In the genomic region with DNA sequence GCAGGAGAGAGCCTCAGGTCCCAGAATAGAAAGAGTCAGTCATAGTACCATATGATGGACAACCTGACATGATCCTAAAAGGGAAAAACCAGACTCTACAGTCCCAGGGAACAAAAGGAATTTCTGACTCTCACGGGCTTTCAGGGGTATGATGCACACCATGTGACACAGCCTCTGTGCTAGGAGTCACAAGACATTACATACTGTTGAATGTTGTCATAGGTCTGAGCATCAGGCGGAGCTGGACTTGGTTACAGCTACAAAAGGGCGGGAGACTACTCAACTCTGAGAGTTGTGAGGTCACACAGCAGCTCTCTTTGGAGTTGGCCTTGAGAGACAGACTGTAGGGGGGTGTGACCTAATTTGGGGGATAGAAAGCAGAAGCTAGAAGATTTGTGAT, we compare ENCODE assay signal across 18 mouse cellular contexts. TPM values are rescaled to one million over a fixed set of nuclear protein-coding genes. Genes with fewer than 3 reads are reported as not detected.
A peak's percentile ranks its signal among the peaks of the same experiment; 100 is the strongest.
DNase-seq lines count a peak whose midpoint lies in the region; ATAC-seq and TF ChIP-seq lines count a peak whose summit lies in the region.
"Had no signal": no experiment of that assay in that cellular context is flagged by ENCODE, and none has a peak within 500 bp of the region (broad histone marks: within the 10 kb centered on the region; RNA-seq: fewer than 3 reads in every experiment).

No protein-coding gene starts in this region.

- TF ChIP-seq CTCF in Patski (IDR thresholded peaks at IDR 0.05), result no peak
- TF ChIP-seq CTCF in stomach, postnatal 0 days (IDR thresholded peaks at IDR 0.05; ENCODE audit: low read depth), result no peak

- peak; percentile 25 for DNase-seq in heart, adult 11 months
- DNase-seq in heart, postnatal 14 days, result no peak
- DNase-seq in Patski (ENCODE audit: low read depth, low spot score), result no peak
- no peak for DNase-seq in stomach, postnatal 0 days (ENCODE audit: low spot score)
- DNase-seq in right cerebral cortex, adult 2 months (ENCODE audit: low spot score in 2 of 2), result no peak
- DNase-seq: adrenal gland, adult 2 months; adrenal gland, postnatal 10 days; adrenal gland, postnatal 25 days; cerebellum, adult 11-12 months; cerebellum, adult 2 months; cerebellum, adult 9-10 months; cerebellum, postnatal 10 days; cerebellum, postnatal 25 days had no signal

- no peak overlapping the region for H3K4me3 ChIP-seq in stomach, postnatal 0 days (ENCODE audit: low read depth, low read length)
- H3K4me3 ChIP-seq in forebrain, embryonic 15.5 days, result no peak overlapping the region
- H3K4me3 ChIP-seq: embryonic facial prominence, embryonic 10.5 days; embryonic facial prominence, embryonic 12.5 days; forebrain, embryonic 13.5 days had no signal

- no peaks in the 10 kb centered on the region for H3K9me3 ChIP-seq in stomach, postnatal 0 days (ENCODE audit: control insufficient read depth, low read length)
- no peaks in the 10 kb centered on the region for H3K9me3 ChIP-seq in forebrain, embryonic 15.5 days
- H3K9me3 ChIP-seq: embryonic facial prominence, embryonic 10.5 days; embryonic facial prominence, embryonic 12.5 days; forebrain, embryonic 13.5 days had no signal

- no peaks in the 10 kb centered on the region for H3K36me3 ChIP-seq in stomach, postnatal 0 days (ENCODE audit: control insufficient read depth, insufficient read depth, low read length)
- no peaks in the 10 kb centered on the region for H3K36me3 ChIP-seq in forebrain, embryonic 15.5 days
- H3K36me3 ChIP-seq: embryonic facial prominence, embryonic 10.5 days; embryonic facial prominence, embryonic 12.5 days had no signal

- H3K27me3 ChIP-seq in Patski, result no peaks in the 10 kb centered on the region
- H3K27me3 ChIP-seq in stomach, postnatal 0 days (ENCODE audit: control insufficient read depth, insufficient read depth, low read length), result no peaks in the 10 kb centered on the region
- H3K27me3 ChIP-seq in forebrain, embryonic 15.5 days, result no peaks in the 10 kb centered on the region
- H3K27me3 ChIP-seq: embryonic facial prominence, embryonic 12.5 days; forebrain, embryonic 13.5 days had no signal

- peak; percentile 36 for ATAC-seq in Patski
- ATAC-seq in stomach, postnatal 0 days (ENCODE audit: low FRiP score, low TSS enrichment), result peak; percentile 53; the same call in 1 of the 2 replicates
- no peak for ATAC-seq in forebrain, embryonic 15.5 days (replicated peaks)
- ATAC-seq: forebrain, embryonic 13.5 days; forebrain, embryonic 16.5 days had no signal

- no peak overlapping the region for H3K4me2 ChIP-seq in stomach, postnatal 0 days (replicated peaks; ENCODE audit: low read depth)
- H3K4me2 ChIP-seq in forebrain, embryonic 15.5 days (replicated peaks), result no peak overlapping the region
- H3K4me2 ChIP-seq: embryonic facial prominence, embryonic 12.5 days; forebrain, embryonic 13.5 days had no signal

- in situ Hi-C loops in Patski (cut with MboI; ENCODE audit: low pct_unique_long_range_greater_than_20kb), result no loop called here

- POLR2A ChIA-PET in Patski (lab: Charles Lee), result no interaction called here

- WGBS in stomach, postnatal 0 days, result 82% methylated on average over 3 of the region's 3 CpGs
- WGBS in forebrain, embryonic 15.5 days, result 82% methylated on average over 3 of the region's 3 CpGs

- no peak overlapping the region for H3K9ac ChIP-seq in stomach, postnatal 0 days (ENCODE audit: low read length)
- H3K9ac ChIP-seq in forebrain, embryonic 15.5 days (replicated peaks), result no peak overlapping the region
- H3K9ac ChIP-seq: embryonic facial prominence, embryonic 12.5 days; forebrain, embryonic 13.5 days had no signal

- TF ChIP-seq EP300 in stomach, postnatal 0 days (optimal IDR thresholded peaks at IDR 0.05), result no peak

- intact Hi-C loops in heart, postnatal 14 days (cut with DNase I), result no loop called here

- CTCF ChIA-PET in Patski (lab: Charles Lee), result interaction anchor here (0.6 to 4.9 kb wide), 3 partner anchors 10 to 61 kb away, joined by 3 to 21 read pairs (median 5); no protein-coding TSS in a partner anchor

- no peaks in the 10 kb centered on the region for H3K4me1 ChIP-seq in stomach, postnatal 0 days (replicated peaks; ENCODE audit: control insufficient read depth, insufficient read depth)
- no peaks in the 10 kb centered on the region for H3K4me1 ChIP-seq in forebrain, embryonic 15.5 days
- H3K4me1 ChIP-seq: embryonic facial prominence, embryonic 10.5 days; embryonic facial prominence, embryonic 12.5 days; forebrain, embryonic 13.5 days had no signal

- no peak overlapping the region for H3K27ac ChIP-seq in stomach, postnatal 0 days (replicated peaks)
- no peak overlapping the region for H3K27ac ChIP-seq in forebrain, embryonic 15.5 days (replicated peaks)
- H3K27ac ChIP-seq: embryonic facial prominence, embryonic 10.5 days; embryonic facial prominence, embryonic 12.5 days; forebrain, embryonic 13.5 days had no signal

RNA-seq across cellular contexts. Expression of a gene that starts 47.6 kb away (rescaled TPM):
- total RNA-seq in heart, postnatal 14 days (2021), result 10 to 100 TPM; 62.6 to 64.8 TPM
- polyA plus RNA-seq in Patski (2021), result 94.8 TPM
- 34.9 and 42.8 TPM in 2 replicates for polyA plus RNA-seq in stomach, postnatal 0 days (2015; fragmentation: Nextera tagmentation; extraction: Ambion mirVana)
- 40.5 and 44.4 TPM in 2 replicates for polyA plus RNA-seq in forebrain, embryonic 15.5 days (2015; fragmentation: Nextera tagmentation; extraction: Ambion mirVana)

RNA-seq across cellular contexts. Expression of a gene that starts 50.8 kb away (rescaled TPM):
- 10 to 100 TPM; 14.3 to 15.9 TPM for total RNA-seq in heart, postnatal 14 days (2021)
- polyA plus RNA-seq in Patski (2021), result 22.0 TPM
- polyA plus RNA-seq in stomach, postnatal 0 days (2015; fragmentation: Nextera tagmentation; extraction: Ambion mirVana), result 4.6 and 4.7 TPM in 2 replicates
- polyA plus RNA-seq in forebrain, embryonic 15.5 days (2015; fragmentation: Nextera tagmentation; extraction: Ambion mirVana), result 11.5 and 12.9 TPM in 2 replicates
